Mouse (Mus musculus) left cerebral cortex, adult 2 months (tissue): ENCODE measurements around the gene Clybl. TPM values are rescaled to one million over a fixed set of nuclear protein-coding genes. Genes with fewer than 3 reads are reported as not detected.

Experiments
- DNase-seq, 2 experiments: peaks; one replicate each; pipeline ENCODE4 v3.0.0; 2021 to 2022; ENCODE audit warnings: low spot score in 2 of 2, mixed read lengths in 1 of 2; ENCODE audit errors: extremely low spot score in 1 of 2
- H3K27ac ChIP-seq: fragments of 200-600 bp; 2 replicates; pipeline ENCODE4 v1.8.1; 2022
- H3K4me3 ChIP-seq: fragments of 200-600 bp; 2 replicates; pipeline ENCODE4 v1.8.1; 2022
- CTCF ChIP-seq: fragments of 200-600 bp; IDR thresholded peaks from 2 replicates; pipeline ENCODE4 v1.8.1; 2022; ENCODE audit warnings: antibody characterized with exemption, mild to moderate bottlenecking, moderate library complexity
- intact Hi-C: fragments of 180-260 bp; cut with DNase I; formaldehyde crosslinking; loops from one replicate; pipeline ENCODE4 v1.15.1; 2025
- total RNA-seq, 2 experiments: library from RNA; stranded (reverse); gene quantifications; 2 replicates each; pipeline ENCODE4 v1.2.3; 2021

Clybl gene
- total RNA-seq, 2 experiments from 2014 or later = 24.7 to 25.6 TPM

DNA sequence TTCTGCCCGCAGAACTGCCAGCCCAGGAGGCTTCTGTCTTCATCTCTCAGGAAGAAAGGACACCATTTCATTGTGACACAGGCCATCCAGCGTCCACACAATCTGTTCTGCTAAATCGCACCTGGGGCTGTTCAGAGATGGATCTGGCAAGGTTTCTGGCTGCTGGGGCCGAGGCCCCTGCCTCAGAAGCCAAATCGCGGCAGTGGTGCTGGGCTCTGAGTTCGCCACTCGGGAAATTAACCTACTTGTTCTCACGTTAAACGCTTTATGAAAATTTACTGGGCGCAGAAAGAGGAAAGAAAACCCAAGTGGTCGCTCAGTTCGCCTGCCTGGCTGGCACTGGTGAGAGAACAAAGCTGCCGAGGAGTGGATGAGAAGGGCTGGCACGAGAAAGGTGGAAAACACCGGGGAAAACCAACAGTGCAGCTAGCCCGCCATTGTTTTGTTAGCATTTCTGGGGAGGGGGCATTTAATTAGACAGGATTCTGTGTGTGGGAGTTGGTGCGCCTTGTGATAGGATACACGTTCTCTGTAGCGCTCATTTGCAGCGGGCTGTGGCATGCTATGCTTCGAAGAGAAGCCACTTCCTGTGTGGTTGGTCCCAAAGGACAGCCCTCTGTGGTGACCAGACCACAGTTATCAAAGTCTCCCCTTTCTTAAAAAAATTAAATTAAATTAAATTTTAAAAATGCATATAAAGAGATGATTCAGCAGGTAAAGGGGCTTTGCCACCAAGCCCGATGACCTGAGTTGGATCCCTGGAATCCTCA lies 177.8 kb downstream of the Clybl start:
- TF ChIP-seq CTCF = no peak
- H3K27ac ChIP-seq = no peak overlapping the region
- no peak for DNase-seq
- intact Hi-C loops = no loop called here
- no peak overlapping the region for H3K4me3 ChIP-seq

DNA sequence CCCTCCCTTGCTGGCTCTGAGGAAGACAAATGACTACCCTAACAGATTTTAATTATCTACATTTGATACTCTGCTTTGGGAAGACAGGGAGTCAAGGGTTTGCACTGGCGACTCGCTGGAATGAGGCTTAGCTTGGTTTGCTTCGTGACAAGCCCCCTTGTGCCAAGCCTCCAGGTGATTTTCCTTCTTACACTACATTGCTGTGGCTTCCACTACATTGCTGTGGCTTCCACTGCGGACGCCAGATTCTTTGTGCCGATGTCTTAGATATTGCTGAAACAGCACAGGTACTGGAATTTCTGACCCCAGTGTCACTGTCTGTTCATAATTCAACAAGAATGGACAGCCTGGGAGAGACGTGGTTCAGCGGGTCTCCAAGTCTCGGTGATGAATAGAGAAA lies 180.3 kb downstream of the Clybl start:
- no peak for DNase-seq
- Histone ChIP-seq H3K4me3 (no peak overlapping the region), H3K27ac (no peak overlapping the region)
- TF ChIP-seq CTCF = no peak
- intact Hi-C loops = no loop called here

- no peak for DNase-seq
- TF ChIP-seq CTCF = no peak
- Histone ChIP-seq H3K27ac (no peak overlapping the region), H3K4me3 (no peak overlapping the region)
- intact Hi-C loops = no loop called here
Measured at GRCm38 (mm10) chr14:122363156-122363555, 181.7 kb downstream of the Clybl start.

DNA sequence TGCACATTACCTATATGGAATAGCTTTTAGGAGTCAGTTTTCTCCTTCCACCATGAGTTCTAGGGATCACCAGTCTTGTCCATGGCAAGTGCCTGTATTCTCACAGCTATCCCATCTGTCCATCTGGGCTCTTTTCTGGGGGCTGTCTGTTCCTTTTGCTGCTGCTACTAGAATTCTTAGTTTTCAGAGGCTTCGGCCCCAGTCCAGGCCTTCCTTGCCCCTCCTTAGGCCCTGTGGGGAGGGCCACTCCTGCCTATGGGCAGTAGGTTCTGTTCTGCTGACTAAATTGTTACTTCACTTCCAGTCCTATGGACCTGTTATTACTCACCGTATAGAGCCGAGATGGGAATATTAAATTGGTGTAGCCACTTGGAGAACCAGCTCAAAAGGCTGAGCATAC lies 182.5 kb downstream of the Clybl start:
- no peak for DNase-seq
- no peak overlapping the region for H3K27ac ChIP-seq
- no peak for TF ChIP-seq CTCF
- intact Hi-C loops = no loop called here
- H3K4me3 ChIP-seq = no peak overlapping the region

GRCm38 (mm10) chr14:122367252-122367868 lies 185.9 kb downstream of the Clybl start:
- intact Hi-C loops = no loop called here
- H3K4me3 ChIP-seq = no peak overlapping the region
- H3K27ac ChIP-seq = no peak overlapping the region
- no peak for TF ChIP-seq CTCF
- DNase-seq = no peak

- H3K27ac ChIP-seq = no peak overlapping the region
- TF ChIP-seq CTCF = no peak
- DNase-seq = no peak
- no peak overlapping the region for H3K4me3 ChIP-seq
- intact Hi-C loops = no loop called here
Measured at GRCm38 (mm10) chr14:122367882-122368418, 186.4 kb downstream of the Clybl start.

DNA sequence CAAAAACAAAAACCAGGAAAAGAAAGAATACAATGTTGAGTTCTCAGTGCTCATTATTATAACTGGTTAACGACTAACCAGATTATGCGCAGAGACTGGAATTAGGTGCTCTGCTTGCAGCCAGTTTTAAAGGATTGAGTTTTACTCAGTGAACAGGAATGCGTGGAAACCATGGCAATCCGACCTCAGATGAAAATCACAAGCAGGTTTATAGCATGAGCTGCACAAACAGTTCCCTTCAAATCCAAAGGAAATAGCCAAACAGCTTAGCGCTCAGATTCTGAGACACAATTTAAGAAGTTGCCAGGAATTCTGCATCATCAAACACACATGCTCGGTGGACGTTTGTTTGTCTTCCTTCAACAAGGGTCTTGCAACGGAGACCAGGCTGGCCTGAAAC lies 187.0 kb downstream of the Clybl start:
- no peak for TF ChIP-seq CTCF

GRCm38 (mm10) chr14:122371979-122372378 lies 190.5 kb downstream of the Clybl start:
- no peak for TF ChIP-seq CTCF
- no peak overlapping the region for H3K4me3 ChIP-seq
- no peak for DNase-seq
- H3K27ac ChIP-seq = no peak overlapping the region
- intact Hi-C loops = no loop called here

More for the DNA sequence above, 187.0 kb downstream of the Clybl start:
- Histone ChIP-seq H3K27ac (no peak overlapping the region), H3K4me3 (no peak overlapping the region)
- intact Hi-C loops = no loop called here
- DNase-seq = no peak

GRCm38 (mm10) chr14:122373458-122373857 lies 192.0 kb downstream of the Clybl start:
- Histone ChIP-seq H3K27ac (no peak overlapping the region), H3K4me3 (no peak overlapping the region)
- no peak for DNase-seq
- intact Hi-C loops = no loop called here
- no peak for TF ChIP-seq CTCF

DNA sequence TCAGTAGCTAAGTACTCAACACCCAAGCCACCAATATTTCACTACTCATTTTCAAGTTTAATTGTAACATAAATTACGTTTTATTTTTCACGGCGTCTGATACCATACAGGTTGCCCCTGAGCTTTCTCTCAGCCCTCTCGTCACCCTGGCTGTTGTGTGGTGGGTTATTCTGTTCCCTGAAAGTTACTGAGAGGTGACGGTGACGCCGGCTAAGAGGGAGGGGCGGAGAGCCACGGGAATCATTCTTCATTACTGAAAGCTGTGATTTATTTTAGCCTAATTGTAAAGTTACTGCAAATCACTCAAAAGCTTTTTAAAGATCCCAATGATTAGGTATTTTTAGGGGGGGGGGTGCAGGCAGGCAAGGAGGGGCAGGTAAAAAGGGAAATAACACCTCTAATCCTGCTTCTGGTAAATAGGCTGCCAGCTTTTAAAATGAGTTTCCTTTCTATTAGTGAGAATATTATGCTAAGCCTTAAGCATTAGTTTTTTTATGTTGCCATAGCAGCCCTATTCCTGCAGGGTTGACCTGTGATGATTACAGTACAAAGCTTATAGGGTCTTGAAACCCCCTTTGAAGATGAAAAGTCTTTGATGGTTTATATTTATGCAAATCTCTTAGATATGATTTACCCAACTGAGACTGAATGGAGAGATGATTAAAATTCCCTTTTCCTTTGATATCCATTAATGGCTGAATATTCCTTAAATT lies 192.9 kb downstream of the Clybl start:
- no peak for DNase-seq
- H3K27ac ChIP-seq = no peak overlapping the region
- intact Hi-C loops = no loop called here
- no peak for TF ChIP-seq CTCF
- no peak overlapping the region for H3K4me3 ChIP-seq

DNA sequence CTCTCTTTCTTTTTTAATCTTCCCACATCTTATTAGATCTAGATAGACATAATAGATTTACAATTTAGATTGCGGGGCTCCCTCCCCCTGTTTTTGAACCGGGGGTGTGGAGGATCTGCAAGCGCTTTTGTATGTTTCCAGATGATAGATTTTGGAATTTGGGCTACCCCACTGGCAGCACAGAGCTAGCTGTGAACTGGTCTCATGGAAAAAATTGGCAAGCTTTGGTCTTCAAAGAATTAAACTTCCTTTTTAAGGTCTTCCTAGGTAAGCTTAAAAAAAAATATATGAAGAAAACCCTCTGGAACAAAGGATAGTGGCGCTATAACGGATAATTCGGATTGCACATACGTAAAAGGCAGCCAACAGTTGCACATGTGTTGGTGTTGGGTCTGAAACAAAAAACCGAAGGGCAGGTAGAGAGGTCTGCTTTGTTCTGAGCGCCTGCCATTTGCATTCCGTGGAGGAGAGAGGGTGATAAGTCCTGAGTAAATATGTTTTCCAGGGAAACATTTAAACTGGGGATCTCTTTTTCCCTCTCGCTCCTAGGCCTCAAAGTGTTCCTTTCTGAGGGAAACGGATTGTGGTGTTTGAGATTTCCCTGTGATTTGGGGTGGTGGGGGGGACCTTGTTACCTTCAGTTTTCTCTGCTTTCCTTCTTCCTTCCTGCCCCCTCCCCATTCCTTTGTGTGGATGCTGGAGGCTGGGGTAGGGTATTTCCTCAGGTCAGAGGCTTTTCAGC lies 193.7 kb downstream of the Clybl start:
- H3K27ac ChIP-seq = no peak overlapping the region

More for the DNA sequence above, 193.7 kb downstream of the Clybl start:
- intact Hi-C loops = no loop called here
- no peak for DNase-seq
- no peak for TF ChIP-seq CTCF
- no peak overlapping the region for H3K4me3 ChIP-seq
